Mouse (Mus musculus) testis, adult 2 months (tissue): ENCODE data around the gene Olfml2b.

Source experiments
- CTCF ChIP-seq: fragments of 200-500 bp; IDR thresholded peaks from 2 replicates; pipeline ENCODE4 v1.5.1; 2012; ENCODE audit warnings: low read depth, mild to moderate bottlenecking, inconsistent platforms, low read length, moderate library complexity; ENCODE audit not compliant: control insufficient read depth, insufficient read depth, insufficient replicate concordance
- POLR2A ChIP-seq: fragments of 200-500 bp; IDR thresholded peaks from 2 replicates; pipeline ENCODE4 v1.6.1; 2012; ENCODE audit warnings: low read depth, mild to moderate bottlenecking, inconsistent platforms, low read length, moderate library complexity; ENCODE audit not compliant: control insufficient read depth

- TF ChIP-seq POLR2A (no peak), CTCF (no peak)
Observed at GRCm38 (mm10) chr1:170698771-170699170, 54.4 kb downstream of the Olfml2b start.
